Mouse (Mus musculus): ENCODE data around the gene Pparg.
A peak's percentile ranks its signal among the peaks of the same experiment; 100 is the strongest.

Pparg gene

DNA sequence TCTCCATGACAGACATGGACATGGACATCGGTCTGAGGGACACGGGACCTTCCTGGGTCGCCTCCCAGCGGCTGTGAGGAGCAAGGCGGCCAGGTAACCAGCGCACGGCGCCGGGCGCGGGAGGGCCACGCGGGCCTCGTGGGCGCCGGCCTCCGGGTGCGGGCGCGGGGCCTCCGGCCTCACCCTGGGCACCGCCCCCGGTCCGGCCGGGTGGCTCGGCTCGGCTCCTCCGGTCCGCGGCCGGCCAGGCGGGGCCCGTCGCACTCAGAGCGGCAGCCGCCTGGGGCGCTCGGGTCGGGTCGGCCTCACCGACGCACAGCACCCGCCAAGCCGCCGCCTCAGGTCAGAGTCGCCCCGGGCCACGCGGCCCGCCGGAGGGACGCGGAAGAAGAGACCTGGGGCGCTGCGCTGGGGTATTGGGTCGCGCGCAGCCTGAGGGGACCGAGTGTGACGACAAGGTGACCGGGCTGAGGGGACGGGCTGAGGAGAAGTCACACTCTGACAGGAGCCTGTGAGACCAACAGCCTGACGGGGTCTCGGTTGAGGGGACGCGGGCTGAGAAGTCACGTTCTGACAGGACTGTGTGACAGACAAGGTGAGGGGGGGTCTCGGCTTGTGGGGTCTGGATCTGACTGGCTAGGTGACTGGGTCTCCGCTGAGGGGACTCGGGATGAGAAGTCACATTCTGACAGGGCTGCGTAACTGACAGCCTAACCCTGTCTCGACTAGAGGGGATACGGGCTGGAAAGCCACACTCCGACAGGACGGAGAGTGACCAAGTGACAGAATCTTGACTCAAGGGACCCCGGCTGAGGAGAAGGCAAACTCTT lies at the start of gene Pparg:
Pparg (plus strand) TSS at position 176 of the 830 bp plus-strand sequence.
- peak; percentile 9 to 20 for DNase-seq (ENCODE audit: low spot score in 2 of 2)

DNA sequence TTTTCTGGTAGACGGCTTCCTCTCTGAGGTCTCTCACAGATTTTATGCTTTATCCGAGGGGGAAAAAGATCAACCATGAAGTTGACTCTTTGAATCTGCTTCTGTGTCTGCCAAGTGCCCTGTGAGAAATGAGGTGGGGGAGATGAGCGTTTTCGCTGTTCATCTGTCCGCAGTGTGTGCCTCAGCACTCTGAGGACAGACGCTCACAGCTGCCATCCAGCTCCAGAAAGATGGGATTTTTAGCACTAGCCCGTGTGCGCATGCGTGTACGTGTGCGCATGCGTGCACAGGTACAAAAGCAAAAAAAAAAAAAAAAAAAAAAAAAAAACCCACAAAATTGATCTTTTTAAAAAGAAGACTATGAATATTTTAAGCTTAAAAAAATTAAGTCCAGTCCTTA lies 48.0 kb upstream of the Pparg start:
- DNase-seq (ENCODE audit: low spot score in 2 of 2): no peak

DNA sequence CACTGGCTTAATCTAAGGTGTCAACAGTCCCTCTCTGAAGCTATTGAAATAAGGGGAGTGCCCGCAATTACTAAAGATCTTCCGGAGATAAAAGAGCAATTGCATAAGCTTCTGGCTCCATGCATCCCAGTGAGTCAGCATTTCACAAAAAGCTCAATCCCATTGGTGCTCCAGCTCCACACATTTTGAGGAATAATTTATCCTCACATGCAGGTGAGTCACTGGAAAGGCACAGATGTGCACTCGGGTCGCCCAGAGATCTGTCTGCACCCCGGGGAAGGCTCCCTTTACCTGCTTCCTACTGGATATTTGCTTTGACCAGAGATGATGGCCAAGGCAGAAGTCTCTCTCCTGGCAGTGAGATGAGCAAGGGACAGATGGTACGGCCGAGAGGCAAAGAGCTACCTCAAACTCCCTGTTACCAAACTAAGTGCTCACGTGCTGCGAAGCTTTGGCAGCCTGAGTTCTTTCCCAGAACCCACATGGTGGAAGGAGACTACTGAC lies 47.5 kb upstream of the Pparg start:
- no peak for DNase-seq (ENCODE audit: low spot score in 2 of 2)

DNA sequence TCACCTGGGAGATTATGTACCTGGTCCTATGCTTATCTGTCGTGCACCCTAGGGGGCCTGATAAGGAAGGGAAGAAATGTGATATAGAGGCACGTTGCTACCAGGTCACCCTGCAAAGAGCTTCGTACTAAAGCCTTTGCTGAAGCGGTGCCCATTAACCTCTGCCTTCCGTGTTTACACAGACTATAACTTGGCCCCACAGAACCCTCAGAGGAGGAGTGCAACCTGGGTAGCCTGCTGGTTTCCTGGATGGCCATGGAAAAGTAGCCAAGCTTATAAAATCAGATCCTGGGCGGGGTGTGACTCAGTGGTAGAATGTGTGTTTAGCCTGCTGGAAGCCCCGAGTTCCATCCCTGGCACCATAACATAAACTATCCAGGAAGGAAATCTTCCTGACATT lies 46.8 kb upstream of the Pparg start:
- no peak for DNase-seq (ENCODE audit: low spot score in 2 of 2)

DNA sequence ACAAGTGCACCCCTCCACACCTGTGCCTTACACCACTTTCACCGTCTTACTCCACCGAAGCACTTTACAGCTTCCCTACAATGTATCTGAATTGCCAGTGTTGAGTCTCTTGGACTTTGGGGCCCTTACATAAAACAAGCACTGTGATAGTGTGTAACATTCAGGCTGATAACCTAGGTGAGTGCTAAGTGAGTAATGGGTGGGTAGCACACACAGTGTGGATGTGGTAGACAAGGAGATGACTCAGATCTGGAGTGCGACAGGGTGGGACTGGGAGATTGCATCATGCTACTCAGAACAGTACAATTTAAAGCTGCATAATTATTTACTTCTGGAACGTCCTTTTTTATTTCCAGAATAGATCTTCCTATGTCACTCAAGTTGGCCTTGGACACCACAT lies 45.0 kb upstream of the Pparg start:
- no peak for DNase-seq (ENCODE audit: low spot score in 2 of 2)

DNA sequence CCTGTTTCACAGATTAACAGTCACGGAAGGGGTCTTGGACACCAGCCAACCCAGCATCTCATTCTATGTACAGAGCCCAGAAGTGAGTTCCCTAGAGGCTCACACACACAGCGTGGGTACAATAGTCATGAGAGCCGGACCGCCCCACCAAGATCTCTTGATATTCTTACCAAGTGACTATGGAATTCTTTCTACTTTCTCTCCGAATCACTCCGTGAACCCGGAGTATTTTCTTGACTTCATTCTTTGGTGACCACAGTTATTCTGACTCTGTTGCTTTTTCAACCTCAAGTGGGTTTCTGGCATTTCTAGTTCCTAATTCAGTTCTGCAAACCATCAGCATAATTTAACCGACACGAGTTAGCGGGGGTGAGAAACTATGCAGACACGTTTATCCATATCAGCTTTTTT lies 43.9 kb upstream of the Pparg start:
- DNase-seq (ENCODE audit: low spot score in 2 of 2): no peak

DNA sequence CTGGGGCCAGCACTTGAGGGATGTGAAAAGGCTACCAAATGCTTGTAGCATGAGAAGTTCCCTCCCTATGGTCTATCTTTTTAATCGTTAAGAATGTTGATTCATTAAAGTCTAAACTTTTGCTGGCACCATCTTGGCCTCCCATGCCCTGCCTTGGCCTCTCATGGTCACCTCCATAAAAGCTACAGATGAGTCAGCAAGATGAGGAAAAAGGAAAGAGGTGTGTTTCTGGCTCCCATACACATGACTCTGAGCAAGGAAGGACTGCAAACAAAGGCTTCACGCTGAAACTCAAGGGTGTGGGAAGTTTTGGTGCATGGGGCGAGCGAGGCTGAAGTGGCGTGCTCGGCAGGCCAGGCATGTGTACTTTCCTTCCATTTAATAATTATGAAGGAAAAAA lies 41.9 kb upstream of the Pparg start:
- no peak for DNase-seq (ENCODE audit: low spot score in 2 of 2)

DNA sequence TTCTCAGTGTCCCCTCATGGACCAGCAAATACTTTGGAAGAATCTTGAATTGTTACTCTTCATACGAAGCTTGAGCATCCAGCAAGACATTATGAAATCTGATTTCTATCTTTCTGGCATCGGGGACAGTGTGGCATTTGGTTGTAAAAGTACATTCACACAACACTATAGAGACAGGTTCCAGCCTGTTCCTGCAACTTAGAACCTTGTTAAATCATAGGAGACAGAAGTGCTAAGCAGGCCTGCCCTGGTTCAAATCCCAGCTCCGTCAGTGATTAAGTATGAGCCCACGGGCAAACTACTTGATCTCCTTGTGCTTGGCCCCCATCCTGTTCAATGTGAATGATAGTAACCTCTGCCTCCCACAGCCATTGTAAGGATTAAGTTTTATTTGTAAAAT lies 41.1 kb upstream of the Pparg start:
- no peak for DNase-seq (ENCODE audit: low spot score in 2 of 2)

DNA sequence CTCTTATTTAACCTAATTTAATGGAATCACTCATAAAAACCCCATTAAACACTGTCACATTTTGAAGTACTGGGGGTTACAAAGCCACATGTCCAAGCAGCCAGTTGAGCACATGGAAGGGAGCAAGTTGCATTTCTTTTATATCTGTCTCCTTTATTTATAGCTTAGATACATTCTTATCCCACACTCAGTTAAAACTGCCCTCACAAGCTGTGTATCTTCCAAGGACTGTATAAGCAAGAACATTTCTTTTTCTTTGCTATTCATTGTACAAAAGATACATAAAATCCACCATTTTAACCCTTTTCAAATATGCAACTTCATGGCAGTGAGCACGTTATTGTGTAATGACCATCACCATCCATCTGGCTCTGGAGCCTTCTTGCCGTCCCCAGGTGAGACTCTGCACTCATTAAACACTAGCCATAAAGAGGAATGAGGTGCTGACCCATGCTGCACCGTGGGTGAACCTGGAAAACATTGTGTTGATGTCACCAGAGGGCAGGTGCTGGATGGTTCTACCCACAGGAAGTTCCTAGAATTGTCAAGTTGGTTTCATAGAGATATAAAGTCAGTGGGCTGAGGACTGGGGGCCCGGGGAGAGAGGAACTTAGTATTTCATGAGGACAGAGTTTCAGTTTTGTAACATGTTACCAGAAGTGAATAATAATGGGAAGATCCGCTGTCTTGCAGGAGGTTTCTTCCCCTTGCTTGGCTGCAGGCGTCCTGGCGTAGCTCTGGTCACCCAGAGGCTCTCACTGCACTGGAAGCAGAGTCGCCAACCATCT lies 39.6 kb upstream of the Pparg start:
- DNase-seq (ENCODE audit: low spot score in 2 of 2): no peak

DNA sequence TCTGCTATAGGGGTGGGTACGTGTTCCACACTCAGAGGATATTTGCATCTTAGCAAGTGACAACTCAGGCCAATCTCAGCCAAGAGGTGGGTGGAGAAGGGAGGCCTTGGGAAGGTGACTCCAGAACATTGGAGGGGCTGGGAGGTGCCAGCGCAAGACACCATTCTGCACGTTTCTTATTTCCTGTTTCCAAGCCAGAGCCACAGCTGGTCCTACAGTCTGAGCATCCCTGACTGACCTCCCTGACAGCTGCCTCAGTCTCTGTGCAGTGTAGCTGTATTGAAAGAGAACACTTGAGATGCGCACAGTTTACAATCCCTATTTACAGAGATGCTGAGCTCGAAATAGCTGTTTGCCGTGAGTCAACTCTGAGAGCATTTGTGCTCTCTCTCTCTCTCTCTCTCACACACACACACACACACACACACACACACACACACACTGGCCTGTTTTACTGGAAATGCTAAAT lies 38.8 kb upstream of the Pparg start:
- DNase-seq (ENCODE audit: low spot score in 2 of 2): peak; percentile 8 to 39

DNA sequence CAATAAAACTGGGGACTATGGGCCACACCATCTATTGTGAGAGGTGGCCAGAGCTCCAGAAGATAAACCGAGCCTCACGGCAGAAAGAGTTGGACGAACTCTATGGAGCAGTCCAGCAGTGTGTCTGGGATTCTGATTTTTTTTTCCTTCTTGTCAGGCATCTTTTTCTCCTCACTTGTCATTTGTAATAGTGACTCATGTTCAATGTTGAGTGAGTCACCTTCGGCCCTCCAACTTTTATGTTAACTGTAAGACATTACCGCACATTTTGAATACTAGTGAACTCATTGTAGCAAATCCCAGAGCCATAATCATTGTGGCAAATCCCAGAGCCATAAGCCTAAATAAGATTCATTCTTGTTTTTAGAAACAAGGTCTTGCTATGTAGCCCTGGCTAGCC lies 37.8 kb upstream of the Pparg start:
- DNase-seq (ENCODE audit: low spot score in 2 of 2): no peak

DNA sequence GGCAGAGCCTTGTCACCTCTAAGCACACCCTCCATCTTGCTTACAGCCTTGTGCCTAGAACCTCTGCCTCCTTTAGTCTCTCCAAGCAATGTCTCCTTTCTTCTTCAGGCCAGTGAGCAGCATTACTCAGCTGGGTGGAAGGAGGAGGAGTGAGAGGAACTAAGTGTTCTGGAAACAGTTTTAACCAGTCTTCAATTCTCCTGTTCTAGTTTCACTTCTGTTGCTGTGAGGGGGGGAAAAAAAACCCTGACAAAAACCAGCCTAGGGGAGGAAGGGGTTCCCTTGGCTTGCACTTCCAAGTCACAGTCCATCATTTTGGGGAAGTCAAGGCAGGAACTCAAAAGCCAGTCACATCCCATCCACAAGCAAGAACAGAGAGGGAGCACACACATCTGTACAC lies 29.8 kb upstream of the Pparg start:
- no peak for DNase-seq (ENCODE audit: low spot score in 2 of 2)

DNA sequence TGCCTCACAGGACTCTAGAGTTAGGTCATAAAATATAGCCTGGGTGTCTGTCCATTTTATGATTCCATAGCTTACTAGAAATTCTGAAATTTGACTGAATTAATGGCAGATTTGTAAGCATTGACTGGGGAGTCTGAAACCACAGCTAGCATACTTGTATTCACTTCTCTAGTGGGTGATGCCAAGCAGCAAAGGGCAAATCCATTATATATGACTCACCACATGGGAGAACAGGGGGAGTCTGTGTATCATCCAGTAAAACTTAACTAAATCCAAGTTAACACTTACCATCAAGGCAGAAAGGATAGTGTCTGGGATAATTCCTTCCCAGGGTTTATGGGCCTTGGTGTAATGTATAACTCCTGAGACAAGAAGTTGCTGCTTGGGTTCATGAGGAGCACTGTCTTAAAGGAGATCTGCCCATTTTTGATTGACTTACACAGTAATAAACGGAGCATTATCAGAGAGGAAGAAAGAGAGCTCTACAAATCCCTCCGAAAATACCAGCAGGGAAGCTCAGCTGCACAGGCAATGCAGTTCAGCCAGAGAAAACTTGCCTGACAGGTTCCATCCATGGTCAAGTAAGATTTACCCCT lies 27.6 kb upstream of the Pparg start:
- DNase-seq (ENCODE audit: low spot score in 2 of 2): no peak

DNA sequence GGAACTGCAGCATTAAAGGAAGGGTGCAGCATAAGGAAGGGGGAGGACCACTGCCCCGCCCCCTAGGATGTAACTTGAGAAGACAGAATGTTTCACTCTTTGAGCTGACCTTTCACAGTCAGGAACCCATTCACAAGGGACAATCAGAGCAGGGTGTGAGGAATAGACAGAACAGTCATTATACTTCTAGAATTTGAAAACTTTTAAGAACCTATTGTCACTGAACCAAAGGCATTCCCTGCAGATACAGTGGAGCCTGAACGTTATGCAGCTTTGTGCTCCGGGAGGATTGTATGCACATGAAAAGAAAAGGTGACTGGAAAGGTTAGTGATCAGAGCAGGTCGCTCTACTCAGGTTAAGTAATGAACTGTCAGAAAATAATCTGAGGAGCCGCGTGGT lies 25.2 kb upstream of the Pparg start:
- DNase-seq (ENCODE audit: low spot score in 2 of 2): no peak

DNA sequence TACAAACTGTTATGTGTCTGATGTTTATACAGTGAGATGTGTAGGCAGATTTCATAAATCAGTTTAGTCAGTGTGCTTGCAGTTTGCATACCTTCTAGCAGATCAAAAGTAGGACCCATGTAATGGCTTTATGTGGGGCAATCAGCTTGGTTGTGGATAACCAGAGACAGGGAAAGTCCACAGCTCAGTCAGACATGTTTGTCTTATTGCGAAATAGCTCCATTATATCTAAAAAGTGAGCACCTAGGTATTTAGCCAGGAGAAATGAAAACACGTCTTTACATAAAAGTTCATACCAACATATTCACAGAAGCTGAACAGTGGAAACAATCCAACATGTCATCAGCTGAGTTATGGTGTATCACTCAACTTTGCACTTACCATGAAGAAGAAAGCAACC lies 20.7 kb upstream of the Pparg start:
- no peak for DNase-seq (ENCODE audit: low spot score in 2 of 2)

DNA sequence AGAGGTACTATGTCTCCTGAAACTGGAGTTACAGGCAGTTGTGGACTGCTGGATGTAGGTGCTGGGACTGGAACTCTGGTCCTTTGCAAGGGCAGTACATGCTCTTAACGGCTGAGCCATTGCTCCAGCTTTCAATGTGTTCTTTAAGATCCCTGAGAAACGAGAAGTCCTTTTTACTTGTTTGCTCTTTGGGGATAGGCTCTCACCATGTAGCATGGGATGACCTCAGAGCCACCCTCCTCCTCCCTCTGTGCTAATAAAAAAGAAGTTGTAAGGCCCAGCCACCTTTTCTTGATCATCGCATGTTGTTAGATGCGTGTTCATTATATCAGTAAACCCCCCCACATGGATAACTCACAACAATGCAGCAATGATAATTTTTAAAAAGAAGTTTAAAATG lies 17.7 kb upstream of the Pparg start:
- DNase-seq (ENCODE audit: low spot score in 2 of 2): no peak

DNA sequence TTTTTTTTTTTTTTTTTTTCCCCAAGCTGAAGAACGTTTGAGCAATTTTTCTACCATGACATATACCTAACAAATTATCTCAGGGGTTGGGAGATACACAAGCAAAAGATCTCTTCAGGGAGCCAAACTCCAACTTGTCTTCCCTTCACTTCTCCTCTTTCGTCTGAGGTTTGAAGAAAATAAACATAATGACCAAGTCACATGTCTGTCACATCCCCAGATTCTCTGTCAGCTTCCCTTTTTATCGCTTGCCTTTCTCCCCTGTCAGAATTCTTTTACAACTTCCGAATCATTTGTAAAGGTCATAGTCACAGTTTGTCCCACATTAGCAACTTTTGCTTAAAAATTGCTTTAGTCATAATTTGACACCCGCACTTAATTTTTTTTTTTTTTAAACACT lies 17.2 kb upstream of the Pparg start:
- no peak for DNase-seq (ENCODE audit: low spot score in 2 of 2)

DNA sequence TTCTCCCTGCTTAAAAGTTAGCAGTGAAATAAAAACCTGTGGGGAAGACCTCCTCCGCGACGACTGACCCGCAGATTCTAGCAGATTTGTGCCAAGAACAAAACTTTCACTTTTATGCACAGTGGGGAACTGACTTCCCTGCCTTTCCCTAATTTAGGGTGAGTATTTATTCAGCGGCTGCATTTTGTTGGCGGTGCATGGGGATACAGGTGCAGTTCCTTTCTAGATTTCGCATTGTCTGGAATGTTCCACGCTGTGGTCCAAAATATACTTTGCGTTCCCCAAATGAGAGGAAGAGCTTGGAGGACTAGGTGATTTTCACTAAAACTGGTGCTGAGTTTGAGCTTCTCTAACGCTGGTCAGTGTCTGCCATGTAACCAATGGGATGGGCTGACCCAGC lies 16.6 kb upstream of the Pparg start:
- DNase-seq (ENCODE audit: low spot score in 2 of 2): no peak

DNA sequence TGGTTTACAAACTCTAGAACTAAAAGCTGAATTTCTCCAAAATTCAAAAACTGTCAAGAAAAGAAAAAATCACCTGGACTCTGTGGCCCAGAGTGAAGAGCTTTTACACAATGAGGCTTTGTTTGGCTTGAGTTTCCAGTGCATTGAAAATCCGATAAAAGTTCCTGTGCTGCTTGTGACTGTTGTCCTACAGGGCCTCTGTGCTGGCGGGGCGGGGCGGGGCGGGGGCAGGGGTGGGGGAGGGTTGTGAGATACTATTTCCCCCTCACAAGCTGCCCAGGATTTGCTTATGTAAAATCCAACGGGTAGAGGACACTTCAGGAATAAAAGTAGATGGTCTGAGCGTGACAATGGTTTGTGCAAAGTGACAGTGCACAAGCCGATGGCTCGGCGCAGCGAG lies 16.2 kb upstream of the Pparg start:
- no peak for DNase-seq (ENCODE audit: low spot score in 2 of 2)

DNA sequence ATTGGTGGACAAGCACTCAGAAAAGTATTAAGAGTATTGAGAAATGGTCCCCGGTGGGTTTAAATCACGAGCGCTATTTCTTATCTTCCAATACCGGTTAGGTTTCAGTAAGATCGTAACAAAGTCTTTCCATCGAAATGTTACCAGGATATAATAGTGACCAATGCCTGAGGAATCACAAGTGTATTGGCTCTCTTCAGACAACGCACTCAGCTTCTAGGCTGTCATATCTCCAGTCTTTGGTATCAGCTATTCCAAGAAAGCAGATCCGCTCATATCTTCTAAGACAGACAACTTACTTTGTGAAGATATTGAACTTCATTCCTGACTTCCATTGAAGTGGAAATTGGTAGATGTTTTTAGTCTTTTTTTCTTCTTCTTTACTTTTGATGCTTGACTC lies 15.7 kb upstream of the Pparg start:
- DNase-seq (ENCODE audit: low spot score in 2 of 2): no peak

DNA sequence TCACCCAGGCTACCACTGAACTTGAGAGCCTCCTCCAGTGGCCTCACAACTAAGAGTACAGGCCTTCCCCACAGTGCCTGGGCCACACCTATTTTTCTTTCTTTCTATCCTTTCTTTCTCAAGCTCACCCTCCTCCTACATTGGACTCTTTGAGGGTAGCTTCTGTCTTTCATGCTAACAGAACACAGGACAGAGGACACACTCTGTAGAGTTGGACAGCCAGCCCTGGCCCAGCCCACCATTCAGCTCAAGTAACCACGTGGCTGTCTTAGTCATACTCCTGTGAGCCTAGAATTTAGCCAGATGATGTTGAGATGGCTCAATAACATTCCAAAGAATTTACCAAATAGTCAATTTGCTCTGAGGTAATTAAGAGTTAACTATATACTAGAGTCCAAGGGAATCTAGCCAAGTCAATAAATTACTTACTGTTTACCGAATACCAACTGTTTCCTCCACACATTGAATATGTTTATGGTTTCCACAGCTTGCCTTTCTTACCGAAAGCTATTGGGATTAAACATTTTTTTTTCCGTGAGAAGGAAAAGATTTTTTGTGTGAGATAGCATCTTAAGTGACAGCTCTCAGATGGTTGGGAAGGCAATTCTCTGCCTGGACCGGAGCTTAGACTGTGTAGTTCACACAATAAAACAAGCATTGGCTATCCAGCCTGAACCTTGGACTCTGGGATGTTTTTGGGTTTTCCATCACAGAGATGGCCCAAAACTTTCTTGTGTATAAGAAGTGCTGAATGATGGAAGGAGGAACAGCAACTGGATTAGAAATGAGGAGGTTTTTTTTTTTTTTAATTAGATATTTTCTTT lies 10.9 kb upstream of the Pparg start:
- DNase-seq (ENCODE audit: low spot score in 2 of 2): no peak

Data from frontal cortex, postnatal 25 days (tissue).